9 mouse cellular contexts compared by ENCODE assay signal in the genomic region with DNA sequence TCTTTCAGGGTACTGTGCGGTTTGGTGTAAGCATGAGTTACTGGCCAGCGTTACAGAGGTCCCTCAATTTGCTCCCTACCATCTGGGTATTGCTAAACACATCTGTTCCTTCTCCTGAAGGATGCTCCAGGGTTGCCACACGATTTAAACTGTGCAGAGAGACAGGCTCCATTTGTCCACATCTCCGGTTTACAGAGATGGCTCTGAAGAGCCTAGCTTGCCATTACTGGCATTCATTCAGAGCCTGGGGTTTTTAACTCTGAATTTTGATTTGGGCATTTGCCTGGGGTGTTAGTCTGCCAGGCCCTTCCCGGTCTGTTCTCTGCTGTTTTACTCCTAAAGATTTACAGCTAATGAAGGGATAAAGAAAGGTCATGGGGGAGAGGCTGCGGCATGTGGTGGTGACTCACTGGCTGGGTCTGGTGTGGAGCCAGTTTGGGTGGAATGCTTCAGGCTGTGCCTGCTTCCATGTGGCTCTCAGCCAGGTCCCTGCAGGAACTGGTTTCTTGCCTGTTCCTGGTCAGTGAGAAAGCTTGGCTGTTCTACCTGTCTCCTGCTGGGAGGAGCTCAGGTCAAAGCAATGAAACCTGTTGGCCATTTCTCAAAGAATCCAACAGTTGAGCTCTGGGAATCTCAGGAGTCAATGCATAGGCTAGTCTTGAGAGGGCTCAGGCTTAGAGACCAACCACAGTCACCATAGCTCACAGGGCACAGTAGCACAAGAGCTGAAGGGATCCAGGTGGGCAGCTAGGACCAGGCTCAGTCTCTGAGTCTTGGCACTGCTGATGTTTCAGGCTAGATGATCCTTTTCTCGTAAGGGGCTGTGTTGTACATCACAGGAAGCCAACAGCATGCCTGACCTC.
DNase-seq lines count a peak whose midpoint lies in the region; ATAC-seq and TF ChIP-seq lines count a peak whose summit lies in the region.
"Had no signal": no experiment of that assay in that cellular context is flagged by ENCODE, and none has a peak within 500 bp of the region (broad histone marks: within the 10 kb centered on the region; RNA-seq: fewer than 3 reads in every experiment).

No protein-coding gene starts in this region.

- H3K36me3 ChIP-seq in liver, adult 2 months (ENCODE audit: control insufficient read depth, insufficient read depth, low read length), result no peaks in the 10 kb centered on the region
- H3K36me3 ChIP-seq in liver, embryonic 11.5 days (ENCODE audit: control insufficient read depth, insufficient read depth, low read length), result no peaks in the 10 kb centered on the region
- H3K36me3 ChIP-seq in heart, embryonic 12.5 days, result no peaks in the 10 kb centered on the region
- no peaks in the 10 kb centered on the region for H3K36me3 ChIP-seq in kidney, embryonic 15.5 days
- H3K36me3 ChIP-seq: G1E had no signal

- ATAC-seq in liver, embryonic 11.5 days (replicated peaks; ENCODE audit: low FRiP score), result no peak
- no peak for ATAC-seq in heart, embryonic 12.5 days (ENCODE audit: insufficient number of reproducible peaks, low FRiP score)
- peak; percentile 94 for ATAC-seq in kidney, embryonic 15.5 days (replicated peaks; ENCODE audit: low FRiP score)

- H3K9me3 ChIP-seq in liver, embryonic 11.5 days (ENCODE audit: control insufficient read depth, low read length), result no peaks in the 10 kb centered on the region
- H3K9me3 ChIP-seq in heart, embryonic 12.5 days (replicated peaks), result no peaks in the 10 kb centered on the region
- H3K9me3 ChIP-seq in kidney, embryonic 15.5 days (replicated peaks), result no peaks in the 10 kb centered on the region
- H3K9me3 ChIP-seq: G1E had no signal

- H3K27ac ChIP-seq in liver, adult 2 months (replicated peaks; ENCODE audit: insufficient read depth, low read depth, low read length), result no peak overlapping the region
- H3K27ac ChIP-seq in liver, embryonic 11.5 days (ENCODE audit: low read depth, low read length), result no peak overlapping the region
- H3K27ac ChIP-seq in heart, embryonic 12.5 days (ENCODE audit: poor library complexity, severe bottlenecking), result peak overlapping the region; percentile 26; the same call in 1 of the 2 replicates
- H3K27ac ChIP-seq in kidney, embryonic 15.5 days, result peak overlapping the region; percentile 70

- H3K9ac ChIP-seq in liver, adult 2 months (ENCODE audit: low read depth, low read length), result no peak overlapping the region
- H3K9ac ChIP-seq in liver, embryonic 11.5 days (ENCODE audit: low read depth, low read length), result no peak overlapping the region
- H3K9ac ChIP-seq in heart, embryonic 12.5 days, result no peak overlapping the region
- H3K9ac ChIP-seq in kidney, embryonic 15.5 days, result no peak overlapping the region

- TF ChIP-seq CTCF in liver, adult 2 months (IDR thresholded peaks at IDR 0.05; ENCODE audit: low read depth, low read length), result no peak

- TF ChIP-seq POLR2A in liver, adult 2 months (IDR thresholded peaks at IDR 0.05; ENCODE audit: extremely low read depth, insufficient read depth, low read length), result no peak

- no peaks in the 10 kb centered on the region for H3K79me2 ChIP-seq in liver, adult 2 months (ENCODE audit: control insufficient read depth, insufficient read depth, low read length)

- peak; percentile 20 for DNase-seq in liver, adult 2 months (ENCODE audit: extremely low read depth, low read depth, low spot score)
- DNase-seq in liver, embryonic 11.5 days (ENCODE audit: low spot score), result no peak
- peak; percentile 99 for DNase-seq in cerebellum, postnatal 25 days
- DNase-seq in lung, postnatal 25 days (ENCODE audit: low spot score), result peak; percentile 71
- DNase-seq in urinary bladder, adult 18-20 months (ENCODE audit: low spot score in 2 of 2), result peak; percentile 78 to 94
- DNase-seq in spleen, postnatal 36 days (ENCODE audit: low spot score in 2 of 2), result no peak

- WGBS in liver, adult 2 months, result 81% methylated on average over 7 of the region's 7 CpGs
- 66% methylated on average over 7 of the region's 7 CpGs for WGBS in liver, embryonic 11.5 days
- 69% methylated on average over 7 of the region's 7 CpGs for WGBS in heart, embryonic 12.5 days
- 26% methylated on average over 7 of the region's 7 CpGs for WGBS in kidney, embryonic 15.5 days

- no peaks in the 10 kb centered on the region for H3K4me1 ChIP-seq in liver, adult 2 months (ENCODE audit: control insufficient read depth, insufficient read depth, low read length)
- no peaks in the 10 kb centered on the region for H3K4me1 ChIP-seq in liver, embryonic 11.5 days (replicated peaks; ENCODE audit: control insufficient read depth, insufficient read depth, low read length)
- H3K4me1 ChIP-seq in heart, embryonic 12.5 days (replicated peaks), result peaks cover 39% of the 10 kb centered on the region
- peaks cover 20% of the 10 kb centered on the region for H3K4me1 ChIP-seq in kidney, embryonic 15.5 days

- H3K4me2 ChIP-seq in liver, embryonic 11.5 days, result no peak overlapping the region
- H3K4me2 ChIP-seq in heart, embryonic 12.5 days, result no peak overlapping the region
- no peak overlapping the region for H3K4me2 ChIP-seq in kidney, embryonic 15.5 days

- no peaks in the 10 kb centered on the region for H3K27me3 ChIP-seq in liver, adult 2 months (ENCODE audit: control insufficient read depth, insufficient read depth, low read length)
- H3K27me3 ChIP-seq in liver, embryonic 11.5 days (replicated peaks; ENCODE audit: control insufficient read depth, insufficient read depth, low read length), result no peaks in the 10 kb centered on the region; the same call in 1 of the 2 replicates
- H3K27me3 ChIP-seq in heart, embryonic 12.5 days (replicated peaks), result no peaks in the 10 kb centered on the region
- no peaks in the 10 kb centered on the region for H3K27me3 ChIP-seq in kidney, embryonic 15.5 days

- no peak overlapping the region for H3K4me3 ChIP-seq in liver, adult 2 months (ENCODE audit: insufficient read depth, low read depth, low read length)
- no peak overlapping the region for H3K4me3 ChIP-seq in liver, embryonic 11.5 days (ENCODE audit: low read depth, low read length)
- H3K4me3 ChIP-seq in heart, embryonic 12.5 days, result no peak overlapping the region
- H3K4me3 ChIP-seq in kidney, embryonic 15.5 days (replicated peaks), result no peak overlapping the region

Comparison
In these comparisons a context has a peak if more than half of its experiments do, and no peak if none do; other contexts are left out.
1. DNase-seq: peak in liver, adult 2 months (single experiment), cerebellum, postnatal 25 days (2 of 2), lung, postnatal 25 days (single experiment) and urinary bladder, adult 18-20 months (2 of 2); none in liver, embryonic 11.5 days (single experiment) and spleen, postnatal 36 days (0 of 2).
2. H3K27ac ChIP-seq: peak in heart, embryonic 12.5 days (single experiment) and kidney, embryonic 15.5 days (single experiment); none in liver, adult 2 months (single experiment) and liver, embryonic 11.5 days (single experiment).